Mouse (Mus musculus) testis, postnatal 10 days (tissue): ENCODE results near the gene Uqcc1.
A peak's percentile ranks its signal among the peaks of the same experiment; 100 is the strongest.

Experiments
- DNase-seq: peaks from one replicate; pipeline ENCODE4 v3.0.0; 2021; ENCODE audit warnings: low spot score

Gene Uqcc1

DNA sequence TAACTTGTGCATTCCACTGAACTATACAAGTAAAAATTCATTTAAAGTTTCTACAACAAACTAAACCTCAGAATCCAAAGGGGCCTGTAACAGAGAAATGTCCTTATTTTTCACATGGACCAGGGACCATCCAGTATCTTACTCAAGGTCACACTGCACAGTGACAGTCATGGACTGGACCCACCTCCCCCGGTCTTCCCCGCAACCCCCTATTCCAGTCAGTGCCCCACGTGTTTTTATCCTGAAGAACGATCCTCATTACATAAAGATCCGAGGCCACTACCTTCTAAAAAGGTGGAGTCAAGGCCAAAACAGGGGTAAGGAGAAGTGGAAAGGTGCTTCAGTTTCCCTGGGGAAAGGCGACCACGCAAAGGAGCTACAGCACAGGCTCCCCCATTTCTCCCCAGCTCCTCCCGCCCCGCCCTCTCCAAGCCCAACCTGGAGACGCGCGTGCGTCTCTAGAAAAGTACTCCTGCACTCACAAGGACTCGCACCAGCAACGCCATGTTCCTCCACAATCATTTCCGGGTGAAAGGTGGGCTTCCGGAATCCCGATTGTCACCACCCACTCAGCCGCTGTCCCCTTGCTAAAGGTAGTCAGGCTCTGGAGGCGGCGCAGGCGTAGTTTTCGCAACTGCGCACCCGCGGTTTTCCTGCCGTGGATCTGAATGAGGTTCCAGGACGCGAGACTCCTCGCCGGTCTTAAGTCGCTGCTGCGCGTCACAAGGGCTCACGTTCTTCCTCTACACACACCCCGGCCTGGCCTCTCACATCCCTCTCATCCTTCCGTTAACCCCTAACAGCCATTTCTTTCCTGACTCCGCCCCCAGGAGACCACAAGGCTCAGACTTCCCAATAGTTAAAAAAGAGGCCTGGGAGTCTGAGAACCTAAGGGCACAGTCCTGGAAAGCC, at the start of gene Uqcc1:
Gene Uqcc1, minus strand, starts transcription at position 780 of the 912 bp plus-strand sequence.
- DNase-seq = peak; percentile 89

DNA sequence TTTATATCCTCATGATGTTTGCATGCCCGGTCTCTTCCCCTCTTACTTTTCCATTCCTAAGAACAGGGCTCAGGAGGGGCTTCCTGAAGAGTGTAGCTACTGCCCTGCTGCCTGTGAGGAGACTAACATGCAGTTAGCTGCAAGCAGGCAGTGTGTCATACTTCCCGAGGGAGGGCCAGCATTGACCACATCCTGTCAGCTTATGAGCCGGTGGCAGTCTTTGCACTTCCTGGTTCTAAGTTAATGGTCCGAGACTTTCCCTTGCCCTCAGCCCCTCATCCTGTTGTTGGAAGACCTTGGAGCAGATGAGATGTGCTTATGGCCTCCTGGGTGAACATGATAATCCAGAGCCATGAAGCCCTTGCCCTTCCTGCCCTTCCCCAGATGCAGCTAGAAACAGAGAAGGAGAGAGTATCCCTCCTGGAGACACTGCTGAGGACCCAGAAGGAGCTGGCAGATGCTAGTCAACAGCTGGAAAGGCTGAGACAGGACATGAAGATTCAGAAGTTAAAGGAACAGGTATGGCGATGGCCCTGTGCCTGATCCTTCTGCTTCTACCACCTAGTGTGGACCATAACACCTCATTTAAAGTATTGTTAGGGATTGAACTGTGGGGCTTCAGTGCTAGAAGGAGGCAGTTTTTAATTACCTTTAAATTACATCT, 49.4 kb upstream of the Uqcc1 start:
- no peak for DNase-seq

DNA sequence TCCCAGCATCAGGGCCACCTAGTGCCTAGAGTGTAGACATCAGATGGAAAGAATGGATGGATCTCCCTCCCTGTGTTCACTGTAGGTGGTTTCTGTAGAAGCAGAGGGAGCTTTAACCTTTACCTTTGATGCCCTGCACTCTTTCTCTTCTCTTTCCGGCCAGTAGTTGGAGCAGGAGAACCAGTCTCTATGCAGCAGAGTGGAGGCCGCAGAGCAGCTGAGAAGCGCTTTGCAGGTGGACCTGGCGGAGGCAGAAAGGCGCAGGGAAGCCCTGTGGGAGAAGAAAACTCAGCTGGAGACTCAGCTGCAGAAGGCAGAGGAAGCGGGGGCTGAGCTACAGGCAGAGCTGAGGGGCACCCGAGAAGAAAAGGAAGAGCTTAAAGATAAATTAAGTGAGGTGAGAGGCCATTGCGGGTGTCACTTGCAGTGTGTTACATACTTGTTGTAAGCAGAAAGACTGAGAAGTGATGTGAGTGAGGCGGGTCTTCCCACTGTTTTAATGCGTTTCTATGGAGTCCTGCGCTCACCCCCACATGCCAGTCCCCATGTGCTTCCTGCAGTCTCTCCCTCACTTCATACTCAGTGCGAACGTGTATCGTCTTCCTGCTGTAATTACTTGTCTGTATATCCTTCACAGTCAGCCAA, 44.1 kb upstream of the Uqcc1 start:
- DNase-seq = no peak

DNA sequence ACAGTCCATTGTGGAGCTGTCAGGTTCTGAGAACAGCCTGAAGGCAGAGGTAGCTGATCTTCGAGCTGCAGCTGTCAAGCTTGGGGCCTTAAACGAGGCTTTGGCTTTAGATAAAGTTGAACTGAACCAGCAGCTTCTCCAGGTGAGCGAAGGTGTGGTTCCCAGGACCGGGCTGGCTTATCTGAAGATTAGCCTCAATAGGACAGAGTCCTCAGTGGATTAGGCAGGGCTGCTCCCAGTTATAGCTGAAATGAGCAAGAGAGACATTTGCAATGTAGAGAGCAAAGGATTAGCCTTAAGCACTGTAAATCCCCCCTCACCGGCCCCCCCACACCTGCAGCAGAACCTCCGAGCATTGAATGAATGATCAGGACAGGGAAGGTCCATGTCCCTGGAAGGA, 43.2 kb upstream of the Uqcc1 start:
- no peak for DNase-seq

DNA sequence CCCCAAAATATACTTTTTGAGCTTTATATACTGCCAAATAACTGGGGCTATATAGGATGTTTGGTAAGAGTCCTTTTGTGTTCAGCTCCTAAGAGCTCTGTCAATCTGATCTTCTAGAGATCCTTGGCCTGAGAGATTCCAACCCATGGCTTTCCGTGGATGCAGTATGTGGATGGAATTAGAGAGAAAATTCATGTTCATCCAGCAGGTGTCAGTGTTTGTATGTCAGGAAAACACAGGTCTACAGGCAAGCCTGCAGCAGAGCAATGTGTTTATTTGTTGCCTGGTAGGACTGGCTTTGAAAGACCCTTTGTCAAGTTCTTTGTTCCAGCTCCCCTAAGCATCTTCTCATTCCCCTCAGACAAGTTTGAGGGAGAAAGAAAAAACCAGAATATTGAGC, 32.9 kb upstream of the Uqcc1 start:
- no peak for DNase-seq

DNA sequence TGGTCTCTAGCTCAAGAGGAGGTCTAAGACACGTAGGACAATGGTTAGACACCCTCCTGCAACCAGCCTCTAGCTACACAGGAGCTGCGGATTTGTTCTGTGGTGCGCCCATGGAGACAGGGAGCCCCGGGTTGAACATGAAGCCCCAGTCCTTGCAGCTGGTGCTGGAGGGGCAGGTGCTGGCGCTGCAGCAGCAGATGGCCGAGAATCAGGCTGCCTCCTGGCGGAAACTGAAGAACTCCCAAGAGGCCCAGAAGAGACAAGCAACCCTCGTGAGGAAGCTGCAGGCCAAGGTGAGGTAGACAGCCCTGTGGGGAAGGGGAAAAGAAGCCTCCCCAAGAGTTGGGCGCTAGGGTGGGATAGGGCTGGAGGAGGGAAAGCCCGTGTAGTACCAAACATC, 31.8 kb upstream of the Uqcc1 start:
- no peak for DNase-seq

DNA sequence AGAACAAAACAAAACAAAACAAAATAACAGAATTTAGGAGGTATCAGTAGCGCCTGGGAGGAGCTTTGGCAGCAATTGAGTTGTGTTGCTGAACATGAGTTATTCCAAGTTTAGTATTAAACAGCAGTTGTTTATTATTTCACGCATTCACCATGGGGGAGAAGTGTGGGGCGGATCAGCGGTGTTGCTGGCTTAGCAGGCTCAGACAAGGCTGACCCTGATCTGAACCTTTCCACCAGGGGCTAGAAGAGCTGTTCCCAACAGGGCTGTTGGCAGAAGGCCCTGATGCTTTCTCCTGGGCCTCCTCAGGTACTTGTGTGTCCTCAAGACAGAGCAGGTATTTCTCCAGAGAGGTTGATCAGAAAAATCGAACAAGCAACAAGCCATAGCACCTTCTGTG, 29.9 kb upstream of the Uqcc1 start:
- no peak for DNase-seq

DNA sequence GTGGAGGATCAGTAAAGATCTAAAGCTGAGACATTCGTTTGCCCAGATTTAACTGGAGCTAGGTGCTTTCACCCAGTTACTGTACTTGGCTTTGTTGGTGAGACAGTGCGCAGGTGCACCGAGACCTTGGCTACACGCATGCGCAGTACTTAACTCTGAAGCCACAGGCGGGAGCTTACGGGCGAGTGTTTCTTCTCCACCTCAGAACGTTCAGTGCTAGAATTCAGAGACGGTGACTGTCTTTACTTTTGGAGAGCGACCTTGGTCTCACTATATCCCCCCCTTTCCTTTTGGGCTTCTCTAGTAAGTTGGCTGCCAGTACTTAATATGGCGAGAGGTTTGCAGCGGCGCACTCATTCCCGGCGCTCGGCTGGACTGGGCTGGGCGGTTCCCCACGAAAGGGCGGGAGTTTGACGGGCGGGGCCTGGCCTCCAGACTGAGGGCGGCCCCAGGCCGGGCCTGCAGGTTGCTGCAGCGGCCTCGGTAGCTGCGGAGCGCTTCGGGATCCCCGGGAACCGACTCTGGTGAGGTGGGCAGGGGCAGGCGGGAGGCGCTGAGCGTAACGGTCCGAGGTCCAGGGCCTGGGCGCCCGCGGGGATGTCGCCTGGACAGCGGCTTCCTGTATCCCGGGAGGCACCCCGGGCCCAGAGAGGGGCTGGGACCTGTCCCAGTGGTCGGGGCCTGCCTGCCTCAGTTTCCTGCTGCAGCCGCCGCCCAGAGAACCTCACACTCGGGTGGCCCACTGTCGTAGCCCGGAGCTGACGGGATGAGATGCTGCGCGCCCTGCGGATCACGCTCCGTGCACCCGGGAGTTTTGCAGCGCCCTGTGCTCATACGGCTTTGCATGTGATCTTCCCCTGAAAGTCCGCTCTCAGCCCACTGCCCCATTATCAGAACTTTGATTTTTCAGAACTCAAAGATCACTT, 26.3 kb upstream of the Uqcc1 start, which contains the start of gene Cep250:
Gene Cep250, plus strand, starts transcription at position 325 of the 926 bp plus-strand sequence.
- peak; percentile 92 for DNase-seq

DNA sequence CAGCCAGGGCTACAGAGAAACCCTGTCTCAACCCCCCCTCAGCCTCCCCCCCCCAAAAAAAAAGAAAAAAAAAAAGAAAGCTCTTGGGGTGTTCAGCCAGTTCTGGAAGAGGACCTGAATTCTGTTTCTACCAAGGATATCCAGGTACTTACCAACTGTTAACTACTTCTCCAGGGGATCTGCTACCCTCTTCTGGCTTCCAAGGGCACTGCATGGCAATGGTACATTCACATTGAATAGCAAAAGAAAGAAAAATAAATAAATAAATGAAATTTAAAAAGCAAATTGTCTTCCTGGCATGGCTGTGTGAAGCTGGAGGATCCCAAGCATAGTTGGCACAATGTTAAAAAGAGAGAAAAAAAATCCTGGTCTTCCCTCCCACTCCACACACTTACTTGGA, 21.9 kb upstream of the Uqcc1 start:
- peak; percentile 73 for DNase-seq

DNA sequence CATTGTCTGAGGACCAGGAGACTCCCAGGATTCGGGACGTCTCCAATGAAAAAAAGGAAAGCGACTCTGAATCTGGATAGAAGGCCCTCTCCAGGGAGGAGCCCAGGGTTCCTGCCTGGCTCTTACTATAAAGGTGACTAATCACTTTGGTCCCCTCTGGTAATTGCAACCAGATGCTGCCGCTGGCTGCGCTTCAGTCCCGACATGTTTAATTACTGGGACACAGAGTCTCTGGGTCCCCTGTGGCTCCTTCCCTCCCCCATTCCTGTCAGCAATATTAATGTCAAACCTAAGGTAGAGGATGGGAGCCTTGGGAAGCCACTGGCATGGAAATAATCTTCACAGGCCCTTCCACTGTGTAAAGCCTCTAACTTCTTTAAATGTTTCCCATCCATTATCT, 19.3 kb upstream of the Uqcc1 start:
- no peak for DNase-seq

DNA sequence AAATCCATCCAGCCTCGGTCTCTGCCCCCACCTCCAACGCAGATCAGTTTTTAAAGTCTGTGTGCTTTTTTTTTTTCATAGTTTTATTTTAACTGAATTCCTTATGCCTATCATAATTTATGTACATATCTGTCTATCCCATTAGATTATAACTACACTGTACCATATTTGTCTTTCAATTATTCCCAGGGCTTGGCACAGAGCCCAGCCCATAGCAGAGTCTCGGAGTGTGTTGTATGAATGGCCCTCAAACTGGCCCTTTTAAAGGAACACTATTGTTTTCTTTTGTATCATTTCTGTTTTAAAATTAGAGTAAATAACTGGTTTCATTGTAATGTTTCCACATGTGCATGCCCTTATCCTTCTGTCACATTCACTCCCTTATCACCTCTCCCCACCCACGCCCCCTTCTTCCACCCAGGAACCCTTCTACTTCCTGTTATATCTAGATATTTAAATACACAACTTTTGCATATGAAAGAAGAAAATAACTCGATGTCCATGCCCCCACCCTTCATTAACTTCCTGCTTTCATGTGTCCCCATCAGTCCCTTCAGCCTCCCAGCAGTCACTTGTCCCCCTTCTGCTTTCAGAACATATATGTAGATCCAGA, 17.4 kb upstream of the Uqcc1 start:
- no peak for DNase-seq

DNA sequence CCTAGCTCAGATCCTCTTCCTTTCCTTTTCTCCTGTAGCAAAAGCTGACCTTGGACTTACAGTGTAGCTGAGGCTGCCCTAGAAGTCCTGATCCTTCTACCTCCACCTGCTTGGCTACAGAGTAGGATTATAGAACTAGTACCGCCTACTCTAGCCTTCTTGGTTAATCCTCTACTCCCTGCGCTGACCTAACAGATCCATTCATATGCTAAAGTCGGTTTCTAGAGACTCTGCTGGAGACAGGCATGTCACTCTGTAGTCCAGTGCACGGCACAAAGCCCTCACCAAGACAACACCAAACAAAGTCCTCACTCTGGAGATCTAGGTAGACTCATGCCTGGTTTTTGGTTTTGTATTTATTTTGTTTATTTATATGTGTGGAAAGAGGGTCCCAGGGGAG, 16.4 kb upstream of the Uqcc1 start:
- DNase-seq = no peak

DNA sequence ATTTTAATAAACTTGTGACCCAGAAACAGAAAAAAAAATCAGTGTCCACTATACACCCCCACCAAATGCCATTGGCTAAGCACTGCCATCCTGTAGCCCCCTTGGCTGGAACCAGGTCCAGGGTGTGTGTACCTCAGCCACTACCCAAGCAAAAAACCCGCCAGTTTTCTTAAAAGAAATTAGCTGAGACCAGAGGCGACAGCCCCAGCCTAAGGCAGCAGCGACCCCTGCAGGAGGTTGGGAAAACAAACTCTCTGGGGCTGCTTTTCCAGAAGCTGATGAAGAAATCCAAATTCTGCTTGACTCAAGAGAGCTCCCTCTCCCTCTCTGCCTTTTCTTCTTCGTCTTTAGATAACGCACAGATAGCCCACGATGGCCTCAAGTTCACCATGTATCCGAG, 16.0 kb upstream of the Uqcc1 start:
- peak; percentile 92 for DNase-seq

DNA sequence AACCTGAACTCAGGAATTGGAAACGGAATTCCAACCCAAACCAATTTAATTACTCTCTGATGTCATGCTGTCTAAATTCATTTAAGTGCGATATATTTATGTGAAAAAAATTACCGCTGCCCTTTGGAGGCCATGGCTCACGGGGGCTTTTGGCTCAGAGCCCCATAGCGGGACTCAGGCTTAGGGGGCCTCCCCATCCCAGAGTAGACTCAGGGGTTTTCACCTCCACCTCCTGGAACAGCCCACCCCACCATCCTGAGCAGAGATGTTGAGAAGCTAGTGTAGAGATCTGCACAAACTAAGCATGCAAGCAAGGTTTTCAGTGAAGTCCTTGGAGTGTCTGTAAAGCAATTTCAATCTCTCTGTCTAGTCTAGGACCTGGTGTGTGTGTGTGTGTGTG, 15.5 kb upstream of the Uqcc1 start:
- DNase-seq = no peak

DNA sequence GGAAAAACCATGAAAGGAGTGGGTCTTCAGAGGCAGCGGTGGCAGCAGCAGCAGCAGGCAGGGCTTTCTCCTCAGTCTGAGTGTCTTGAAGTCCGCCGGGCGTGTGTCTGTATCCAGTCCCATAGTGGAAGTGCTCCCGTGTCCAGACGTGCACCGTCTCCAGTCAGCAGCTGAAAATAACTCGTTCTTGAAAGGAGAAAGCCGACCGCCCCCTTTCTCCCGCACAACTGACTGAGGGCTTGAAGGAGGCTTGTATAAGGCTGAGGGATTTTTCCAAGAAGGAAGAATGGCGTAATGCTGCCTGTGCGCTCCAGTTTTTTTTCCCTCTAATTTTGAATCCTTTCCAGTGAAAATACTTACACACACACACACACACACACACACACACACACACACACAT, 15.0 kb upstream of the Uqcc1 start, which contains the start of gene Gdf5:
Gene Gdf5, minus strand, starts transcription at position 244 of the 400 bp plus-strand sequence.
- DNase-seq = no peak

DNA sequence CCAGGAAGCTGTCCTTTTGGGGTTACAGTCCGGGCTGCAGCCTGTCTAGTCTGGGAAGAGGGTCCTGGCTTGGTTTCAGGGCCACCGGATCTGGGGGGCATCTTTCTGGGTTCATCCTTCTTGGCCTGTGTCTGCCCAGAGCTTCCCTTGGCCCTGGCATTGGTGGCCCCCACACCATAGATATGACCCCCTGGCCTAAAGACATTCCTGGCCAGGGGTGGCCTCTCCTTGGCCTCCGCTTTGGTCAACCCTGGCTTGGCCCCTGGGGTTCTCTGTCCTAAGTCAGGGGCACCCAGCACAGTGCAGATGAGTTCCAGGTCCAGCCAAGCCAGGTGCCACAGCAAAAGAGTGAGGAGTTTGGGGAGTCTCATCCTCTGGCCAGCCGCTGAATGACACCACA, 14.6 kb upstream of the Uqcc1 start:
- no peak for DNase-seq

DNA sequence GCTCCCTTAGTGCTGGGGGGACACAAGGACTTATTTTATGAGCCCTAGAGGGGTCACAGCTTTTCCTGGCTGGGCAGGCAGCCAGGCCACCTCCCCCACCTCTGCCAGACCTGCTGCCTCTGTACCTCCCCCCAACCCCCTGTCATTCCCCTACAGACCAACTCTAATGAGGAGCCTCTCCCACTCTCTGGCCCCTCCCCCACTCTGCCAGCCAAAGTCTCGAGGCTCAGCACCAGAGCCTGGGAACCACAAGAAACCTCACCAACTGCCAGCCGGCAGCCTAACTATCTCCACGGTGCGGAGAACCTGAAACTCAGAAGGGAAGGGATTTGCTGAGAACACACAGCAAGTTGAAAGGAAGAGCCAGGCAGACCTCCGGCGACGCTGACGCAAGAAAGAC, 13.4 kb upstream of the Uqcc1 start:
- DNase-seq = peak; percentile 55

DNA sequence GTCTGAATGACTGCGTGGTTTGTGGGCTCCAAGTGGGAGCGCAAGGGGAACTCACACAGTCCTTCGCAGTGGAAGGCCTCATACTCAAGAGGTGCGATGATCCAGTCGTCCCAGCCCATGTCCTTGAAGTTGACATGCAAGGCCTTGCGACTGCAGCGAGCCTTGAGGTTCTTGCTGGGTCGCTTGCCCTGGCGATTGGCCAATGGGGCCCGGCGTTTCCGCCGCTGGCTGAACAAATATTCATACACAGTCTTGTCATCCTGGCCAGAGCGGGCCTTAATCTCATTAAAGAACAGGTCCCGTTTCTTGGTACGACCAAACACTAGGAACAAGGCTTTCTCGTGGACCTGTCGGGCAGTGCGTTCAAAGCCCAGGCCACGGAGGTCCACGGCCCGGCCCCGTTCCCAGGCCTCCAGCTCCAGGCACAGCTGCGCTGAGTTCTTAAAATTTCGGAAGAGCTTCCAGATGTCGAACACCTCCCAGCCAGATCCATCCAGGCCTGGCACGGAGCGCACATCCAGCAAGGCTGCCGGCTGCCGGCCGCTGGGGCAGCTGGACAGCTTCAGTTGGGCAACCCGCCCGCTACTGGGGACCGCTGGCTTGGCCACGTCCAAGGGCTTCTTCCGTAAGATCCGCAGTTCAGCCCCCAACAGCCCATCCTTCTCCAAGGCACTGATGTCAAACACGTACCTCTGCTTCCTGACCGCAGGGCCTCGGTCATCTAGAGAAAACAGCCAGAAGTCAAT, 11.8 kb upstream of the Uqcc1 start:
- DNase-seq = peak; percentile 65

DNA sequence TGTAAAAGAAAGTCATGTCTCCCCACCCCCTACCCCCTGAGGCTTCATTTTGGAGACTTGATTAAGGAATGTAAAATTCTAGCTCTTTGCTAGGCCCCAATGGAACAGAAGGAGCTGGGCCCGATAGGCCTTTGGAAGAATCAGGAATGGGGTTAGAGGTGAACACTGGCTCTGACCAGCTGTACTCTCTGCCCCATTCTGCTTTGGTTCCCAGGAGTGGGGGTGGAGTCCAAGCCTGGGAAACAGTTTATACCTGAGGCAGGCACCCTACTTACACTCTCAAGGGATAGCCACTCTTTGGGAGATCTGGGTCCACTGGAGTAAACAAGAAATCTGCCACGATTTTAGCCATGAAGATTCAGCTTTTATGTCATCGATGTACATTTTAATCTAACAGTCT, 10.6 kb upstream of the Uqcc1 start, which contains the start of gene Gm15557:
Gene Gm15557, plus strand, starts transcription at position 48 of the 400 bp plus-strand sequence.
- DNase-seq = no peak

DNA sequence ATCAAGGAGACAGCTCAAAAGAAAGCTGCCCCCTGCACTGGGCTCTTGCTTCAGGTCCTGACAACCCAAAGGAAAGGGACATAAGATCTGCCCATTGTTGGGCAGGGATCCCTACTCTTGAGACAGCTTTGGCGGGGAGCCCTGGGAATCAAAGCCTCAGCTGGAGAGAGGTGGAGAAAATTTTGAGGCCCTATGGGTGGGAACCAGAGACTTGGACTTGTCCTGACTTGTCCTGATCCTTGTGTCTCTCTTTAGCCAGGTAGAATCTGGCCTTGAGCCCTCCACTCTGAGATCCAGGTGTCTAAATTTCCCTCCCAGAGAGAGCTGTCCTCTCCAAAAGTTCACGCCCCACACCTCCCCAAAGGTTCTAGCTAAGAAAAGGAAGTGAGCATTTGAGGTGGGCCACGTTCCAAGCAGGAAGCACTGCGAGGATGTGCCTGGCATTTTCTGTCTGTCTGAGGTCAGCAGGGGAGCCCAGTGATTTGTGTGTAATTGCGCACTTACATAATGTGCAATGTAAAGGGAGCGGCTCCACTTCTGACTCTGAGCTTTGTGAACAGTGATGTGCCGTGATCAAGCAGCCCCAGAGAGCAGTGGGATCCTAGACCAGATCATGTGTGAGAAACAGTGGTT, 9.9 kb upstream of the Uqcc1 start:
- DNase-seq = no peak
